Mouse (Mus musculus) kidney, postnatal 0 days (tissue): ENCODE measurements around the gene Slc27a4. TPM values are rescaled to one million over a fixed set of nuclear protein-coding genes. Genes with fewer than 3 reads are reported as not detected.

Experiments used
- ATAC-seq: fragments of 200-750 bp; cut with Nextera tagmentation; replicated peaks from 2 replicates; pipeline ENCODE4 v1.8.0; 2017; ENCODE audit warnings: low read depth, moderate number of reproducible peaks, moderate TSS enrichment, moderate library complexity; ENCODE audit not compliant: low FRiP score
- DNase-seq: peaks from one replicate; pipeline ENCODE4 v3.0.0-alpha.2; 2016; ENCODE audit warnings: low spot score
- H3K27ac ChIP-seq: fragments of 300-500 bp; sonication (generic); 2 replicates; pipeline ENCODE4 v1.5.1; 2014; ENCODE audit warnings: mild to moderate bottlenecking
- H3K27me3 ChIP-seq: fragments of 300-500 bp; sonication (generic); 2 replicates; pipeline ENCODE4 v1.6.1; 2014; ENCODE audit warnings: low read length, mixed read lengths; ENCODE audit not compliant: insufficient read depth
- H3K36me3 ChIP-seq: fragments of 300-500 bp; sonication (generic); 2 replicates; pipeline ENCODE4 v1.6.1; 2014; ENCODE audit warnings: low read length, mixed read lengths; ENCODE audit not compliant: insufficient read depth
- H3K4me1 ChIP-seq: fragments of 300-500 bp; sonication (generic); replicated peaks from 2 replicates; pipeline ENCODE4 v1.6.1; 2014; ENCODE audit warnings: antibody characterized with exemption, low read length, mixed read lengths; ENCODE audit not compliant: insufficient read depth
- H3K4me2 ChIP-seq: fragments of 300-500 bp; sonication (generic); 2 replicates; pipeline ENCODE4 v1.6.1; 2014; ENCODE audit warnings: mild to moderate bottlenecking, low read length, moderate library complexity, mixed read lengths
- H3K4me3 ChIP-seq: fragments of 300-500 bp; sonication (generic); replicated peaks from 2 replicates; pipeline ENCODE4 v1.5.1; 2014; ENCODE audit warnings: low read depth, low read length
- H3K9ac ChIP-seq: fragments of 300-500 bp; sonication (generic); 2 replicates; pipeline ENCODE4 v1.6.1; 2014; ENCODE audit warnings: low read depth, low read length
- H3K9me3 ChIP-seq: fragments of 300-500 bp; sonication (generic); replicated peaks from 2 replicates; pipeline ENCODE4 v1.6.1; 2016; ENCODE audit warnings: low read length, inconsistent platforms, mixed read lengths
- CTCF ChIP-seq: IDR thresholded peaks from 2 replicates; pipeline ENCODE4 v1.5.1; 2016; ENCODE audit warnings: antibody characterized with exemption, low read depth, mild to moderate bottlenecking, moderate library complexity
- WGBS: fragments of 180-500 bp; shearing (Covaris S2); extraction: QIAGEN DNeasy Blood & Tissue Kit; methylation state at CpG from one replicate; pipeline ENCODE4 v1.1.7; 2014; 5-methylcytosine and 5-hydroxymethylcytosine counted together
- polyA plus RNA-seq: library from polyadenylated mRNA; unstranded; fragments of >200 nt; fragmentation: Nextera tagmentation; extraction: Ambion mirVana; gene quantifications from 2 replicates; pipeline ENCODE4 v1.2.1, GENCODE M21; 2015

Slc27a4 gene
- polyA plus RNA-seq, 1 experiment from 2014 or later: 15.0 TPM

GRCm38 (mm10) chr2:29820025-29820817, 17.8 kb downstream of the Slc27a4 start, which contains the start of gene Urm1:
TSS of gene Urm1 (plus strand) at chr2:29820075.
- peak within 1 kb of the TSS; percentile 50 for H3K4me2 ChIP-seq
- peak within 1 kb of the TSS; percentile 87 for H3K27ac ChIP-seq
- no peaks in the 10 kb centered on the region for H3K27me3 ChIP-seq
- H3K4me1 ChIP-seq: 0 out of 2 replicates have a peak, but pooled peaks cover 5% of the 10 kb centered on the region
- TF ChIP-seq CTCF: peak; percentile 19; the same call in 1 of the 2 replicates
- 0 out of 2 replicates have a peak, but pooled peaks cover 7% of the 10 kb centered on the region for H3K36me3 ChIP-seq
- WGBS: 1% methylated on average over 35 of the region's 35 CpGs
- peak; percentile 81 for ATAC-seq
- H3K4me3 ChIP-seq: peak within 1 kb of the TSS; percentile 29
- DNase-seq: peak; percentile 96
- no peaks in the 10 kb centered on the region for H3K9me3 ChIP-seq
- peak within 1 kb of the TSS; percentile 53 for H3K9ac ChIP-seq

GRCm38 (mm10) chr2:29826318-29826925, 24.0 kb downstream of the Slc27a4 start:
- no peak for TF ChIP-seq CTCF
- H3K27ac ChIP-seq: peak overlapping the region; percentile 77
- peak; percentile 62 for DNase-seq
- 4% methylated on average over 11 of the region's 11 CpGs for WGBS
- H3K9me3 ChIP-seq: no peaks in the 10 kb centered on the region
- H3K4me1 ChIP-seq: peaks cover 8% of the 10 kb centered on the region
- H3K27me3 ChIP-seq: no peaks in the 10 kb centered on the region
- H3K36me3 ChIP-seq: no peaks in the 10 kb centered on the region; the same call in 1 of the 2 replicates
- no peak for ATAC-seq
- peak overlapping the region; percentile 99 for H3K4me3 ChIP-seq
- H3K4me2 ChIP-seq: peak overlapping the region; percentile 86
- H3K9ac ChIP-seq: peak overlapping the region; percentile 46

- WGBS: under 1% methylated on average over 48 of the region's 48 CpGs
- Histone ChIP-seq H3K9ac (peak overlapping the region; percentile 81), H3K27ac (peak overlapping the region; percentile 77), H3K4me2 (peak overlapping the region; percentile 86), H3K4me3 (peak overlapping the region; percentile 99), H3K9me3 (no peaks in the 10 kb centered on the region), H3K4me1 (peaks cover 8% of the 10 kb centered on the region), H3K27me3 (no peaks in the 10 kb centered on the region), H3K36me3 (no peaks in the 10 kb centered on the region; the same call in 1 of the 2 replicates)
- TF ChIP-seq CTCF: no peak
- DNase-seq (peak; percentile 99), ATAC-seq (peak; percentile 95)
Measured at GRCm38 (mm10) chr2:29826926-29827708, 24.7 kb downstream of the Slc27a4 start.

GRCm38 (mm10) chr2:29827709-29828024, 25.2 kb downstream of the Slc27a4 start:
- Histone ChIP-seq H3K27ac (peak overlapping the region; percentile 66), H3K9ac (peak overlapping the region; percentile 81), H3K9me3 (no peaks in the 10 kb centered on the region), H3K4me2 (peak overlapping the region; percentile 86), H3K27me3 (no peaks in the 10 kb centered on the region), H3K4me3 (peak overlapping the region; percentile 99), H3K4me1 (peaks cover 8% of the 10 kb centered on the region), H3K36me3 (peaks cover 1% of the 10 kb centered on the region)
- DNase-seq (no peak), ATAC-seq (no peak)
- no peak for TF ChIP-seq CTCF
- 3% methylated on average over 12 of the region's 12 CpGs for WGBS

GRCm38 (mm10) chr2:29831106-29831505, 28.7 kb downstream of the Slc27a4 start:
- Histone ChIP-seq H3K27ac (no peak overlapping the region), H3K4me2 (no peak overlapping the region), H3K9ac (no peak overlapping the region), H3K36me3 (peaks cover 13% of the 10 kb centered on the region), H3K4me1 (peaks cover 8% of the 10 kb centered on the region), H3K27me3 (no peaks in the 10 kb centered on the region), H3K9me3 (no peaks in the 10 kb centered on the region), H3K4me3 (no peak overlapping the region)
- no peak for TF ChIP-seq CTCF
- ATAC-seq: no peak
- 88% methylated on average over 4 of the region's 4 CpGs for WGBS
- DNase-seq: no peak

- Histone ChIP-seq H3K36me3 (peaks cover 21% of the 10 kb centered on the region), H3K9ac (no peak overlapping the region), H3K4me1 (no peaks in the 10 kb centered on the region), H3K9me3 (no peaks in the 10 kb centered on the region), H3K4me3 (no peak overlapping the region), H3K4me2 (no peak overlapping the region), H3K27me3 (no peaks in the 10 kb centered on the region), H3K27ac (no peak overlapping the region)
- ATAC-seq (no peak), DNase-seq (no peak)
- no peak for TF ChIP-seq CTCF
- WGBS: 87% methylated on average over 5 of the region's 5 CpGs
Measured at GRCm38 (mm10) chr2:29833796-29834195, 31.4 kb downstream of the Slc27a4 start.
